Mouse (Mus musculus) adrenal gland, adult (tissue): ENCODE measurements around the gene Spag9.

Experiments
- DNase-seq, 2 experiments: peaks; one replicate each; pipeline ENCODE4 v3.0.0; 2022 to 2023; ENCODE audit warnings: low spot score in 1 of 2; ENCODE audit not compliant: inconsistent age in 2 of 2

Spag9 gene

DNA sequence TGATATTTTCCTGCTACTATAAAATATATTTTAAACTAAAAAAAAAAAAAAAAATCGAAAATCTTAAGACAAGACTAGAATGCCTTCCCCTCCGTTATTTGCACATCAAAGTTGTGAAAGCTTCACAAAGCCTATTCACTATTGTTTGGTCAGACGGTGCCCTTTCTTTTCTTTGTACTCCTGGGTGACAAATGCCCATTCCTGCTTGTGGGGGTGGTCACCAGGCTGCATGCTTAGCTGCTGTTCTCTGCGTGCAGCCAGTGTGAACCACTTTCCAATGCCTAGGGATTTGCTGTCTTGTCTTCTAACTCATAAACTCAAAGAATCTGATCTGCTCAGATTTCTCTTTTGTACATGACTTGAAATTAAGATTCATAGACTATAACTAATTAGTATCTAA is 49.1 kb downstream of the Spag9 start:
- no peak for DNase-seq

DNA sequence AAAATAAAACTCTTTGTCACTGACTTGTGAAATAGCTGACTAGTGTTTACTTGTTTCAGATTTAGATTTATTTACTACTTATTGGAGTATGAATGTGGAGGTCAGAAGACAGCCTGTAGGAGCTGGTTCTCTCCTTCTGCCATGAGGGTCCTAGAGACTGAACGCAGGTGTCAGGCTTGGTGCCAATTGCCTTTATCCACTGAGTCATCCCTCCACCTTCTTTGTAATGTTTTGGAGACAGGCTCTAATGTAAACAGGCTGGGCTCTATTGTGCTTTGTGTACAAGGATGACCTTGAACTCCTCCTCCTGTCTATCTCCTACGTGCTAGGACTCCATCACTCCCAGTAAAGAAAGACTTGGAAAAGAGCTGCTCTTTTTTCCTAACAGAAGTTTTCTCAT is 51.4 kb downstream of the Spag9 start:
- no peak for DNase-seq

DNA sequence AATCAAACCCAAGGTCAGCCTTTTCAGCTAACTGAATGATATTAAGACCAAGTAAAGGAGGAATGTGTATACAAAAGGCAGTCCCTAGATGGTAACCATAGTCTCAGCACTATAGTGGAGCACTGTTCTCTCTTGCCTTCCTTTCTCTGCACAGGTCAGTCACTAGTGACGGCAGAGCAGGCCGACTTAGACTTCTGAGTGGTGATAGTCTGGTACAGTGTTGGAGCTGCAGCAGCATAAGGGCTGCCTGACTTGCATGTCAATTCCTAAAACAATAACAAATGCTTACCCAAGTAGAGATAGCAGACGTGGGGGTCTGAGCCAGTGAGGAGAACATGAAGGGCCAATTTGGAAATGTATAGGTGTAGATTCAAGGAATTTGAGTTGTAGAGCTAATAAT is 58.3 kb downstream of the Spag9 start:
- DNase-seq, result no peak

DNA sequence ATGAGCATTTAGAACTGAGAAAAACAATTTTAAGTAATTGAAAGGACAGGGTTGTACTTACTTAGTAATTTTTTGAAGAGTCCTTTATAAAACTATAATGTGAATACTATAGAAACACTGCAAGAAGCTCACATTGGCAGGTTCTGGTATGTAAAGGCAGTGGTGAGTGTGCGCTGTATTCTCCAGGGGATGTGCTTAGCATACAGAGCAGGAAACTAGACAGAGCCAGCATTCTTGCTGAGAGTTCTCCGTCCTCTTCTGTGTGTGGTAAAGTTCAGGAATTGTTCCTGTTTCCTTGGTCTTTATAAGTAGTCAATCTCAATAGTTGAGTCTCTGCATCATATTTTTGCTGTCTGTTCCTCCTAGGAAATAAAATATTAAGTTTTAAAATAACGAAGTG is 59.0 kb downstream of the Spag9 start:
- no peak for DNase-seq

DNA sequence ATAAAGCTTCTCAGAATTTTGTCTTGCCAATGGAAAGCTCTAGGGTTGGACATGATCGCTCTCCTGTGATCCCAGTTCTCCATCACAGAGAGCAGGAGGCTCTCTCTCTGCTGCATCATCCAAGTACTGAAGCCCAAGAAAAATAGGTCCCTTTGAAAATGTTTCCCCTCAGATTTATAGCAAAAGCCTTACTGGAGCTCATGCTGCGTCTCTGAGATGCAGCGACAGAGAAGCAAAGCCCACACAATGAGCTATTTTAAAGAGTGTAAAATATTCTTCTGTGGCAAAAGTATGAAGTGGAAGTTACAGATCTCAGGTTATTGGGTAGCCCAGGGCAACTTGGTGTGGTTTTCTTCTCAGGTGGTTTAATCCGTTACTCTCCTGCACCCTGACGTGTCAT is 68.0 kb downstream of the Spag9 start:
- no peak for DNase-seq

DNA sequence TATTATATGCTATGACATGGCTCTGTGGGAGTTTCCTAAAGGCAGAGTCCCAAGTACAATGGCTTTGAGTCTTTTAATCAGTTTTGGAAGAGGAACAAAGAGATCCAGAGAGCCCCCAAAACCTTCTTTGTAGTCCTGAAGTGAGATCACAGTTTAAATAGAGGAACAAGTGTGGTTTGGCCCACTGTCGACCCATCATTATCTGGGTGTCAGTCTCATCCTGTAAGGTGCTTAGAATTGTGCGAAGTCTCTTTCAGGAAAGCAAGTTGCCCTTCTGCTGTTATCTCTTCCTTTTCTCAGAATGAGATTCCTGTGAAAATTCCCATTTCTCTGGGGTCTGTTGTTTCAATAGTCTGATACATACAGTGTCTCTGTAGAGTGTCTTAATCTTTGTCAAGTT is 74.6 kb downstream of the Spag9 start:
- DNase-seq, result no peak

DNA sequence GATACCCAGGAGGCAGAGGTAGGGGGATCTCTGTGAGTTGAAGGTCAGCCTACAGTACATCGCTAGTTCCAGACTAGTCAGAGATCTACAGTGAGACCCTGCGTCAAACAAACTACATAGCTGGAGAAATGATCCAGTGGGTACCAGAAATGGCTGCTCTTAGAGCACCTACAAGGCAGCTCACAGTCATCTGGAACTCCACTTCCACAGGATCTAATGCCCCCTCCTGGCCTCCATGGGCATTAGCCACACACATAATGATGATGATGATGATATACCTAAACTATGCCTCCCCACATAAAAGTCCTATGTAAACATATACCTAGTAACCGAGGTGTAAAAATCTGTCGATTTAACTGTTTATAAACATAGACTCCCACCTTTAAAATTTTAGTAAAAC is 77.4 kb downstream of the Spag9 start:
- DNase-seq, result peak in 1 of 2 experiments; percentile 41

DNA sequence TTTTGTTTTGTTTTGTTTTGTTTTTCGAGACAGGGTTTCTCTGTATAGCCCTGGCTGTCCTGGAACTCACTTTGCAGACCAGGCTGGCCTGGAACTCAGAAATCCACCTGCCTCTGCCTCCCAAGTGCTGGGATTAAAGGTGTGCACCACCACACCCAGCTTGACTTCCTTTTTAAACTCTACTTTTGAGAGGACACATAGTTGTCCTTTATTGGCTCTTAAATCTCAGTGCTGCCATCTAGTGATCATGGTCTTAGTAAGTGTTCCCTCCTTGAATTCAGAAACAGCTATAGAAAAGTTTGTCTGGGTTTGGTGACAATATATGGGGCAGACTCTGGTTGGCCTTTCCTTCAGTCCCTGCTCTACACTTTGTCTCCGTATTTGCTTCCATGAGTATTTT is 91.1 kb downstream of the Spag9 start:
- peak in 1 of 2 experiments; percentile 79 for DNase-seq

DNA sequence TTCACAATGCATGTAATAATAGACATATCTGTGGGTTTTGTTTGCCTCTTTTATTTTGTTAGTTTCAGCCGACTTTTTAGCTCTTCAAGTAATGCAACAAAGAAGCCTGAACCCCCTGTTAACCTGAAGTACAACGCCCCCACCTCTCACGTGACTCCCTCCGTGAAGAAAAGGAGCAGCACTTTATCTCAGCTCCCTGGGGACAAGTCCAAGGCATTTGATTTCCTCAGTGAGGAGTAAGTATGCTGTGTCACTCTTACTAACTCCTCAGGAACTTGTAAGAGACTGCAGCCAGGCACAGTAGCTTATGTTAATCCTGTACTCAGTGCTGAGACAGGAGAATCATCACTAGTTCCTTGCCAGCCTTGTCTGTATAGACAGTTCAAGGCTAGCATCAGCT is 94.6 kb downstream of the Spag9 start:
- no peak for DNase-seq

DNA sequence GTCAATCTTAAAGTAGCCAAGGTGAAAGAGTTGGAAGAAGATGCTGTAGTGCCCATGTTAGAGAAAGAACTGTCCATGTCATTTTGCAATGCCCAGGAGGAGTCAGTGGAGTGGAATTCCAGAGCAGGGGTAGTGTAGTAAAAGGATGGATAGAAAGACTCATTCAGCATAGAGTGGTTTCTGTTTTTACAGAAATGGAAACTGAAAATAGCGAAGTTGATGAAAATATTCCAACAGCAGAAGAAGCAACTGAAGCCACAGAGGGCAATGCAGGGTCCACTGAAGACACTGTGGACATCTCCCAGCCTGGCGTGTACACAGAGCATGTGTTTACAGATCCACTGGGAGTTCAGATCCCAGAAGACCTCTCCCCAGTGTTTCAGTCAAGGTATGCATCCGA is 101.6 kb downstream of the Spag9 start:
- DNase-seq, result no peak

DNA sequence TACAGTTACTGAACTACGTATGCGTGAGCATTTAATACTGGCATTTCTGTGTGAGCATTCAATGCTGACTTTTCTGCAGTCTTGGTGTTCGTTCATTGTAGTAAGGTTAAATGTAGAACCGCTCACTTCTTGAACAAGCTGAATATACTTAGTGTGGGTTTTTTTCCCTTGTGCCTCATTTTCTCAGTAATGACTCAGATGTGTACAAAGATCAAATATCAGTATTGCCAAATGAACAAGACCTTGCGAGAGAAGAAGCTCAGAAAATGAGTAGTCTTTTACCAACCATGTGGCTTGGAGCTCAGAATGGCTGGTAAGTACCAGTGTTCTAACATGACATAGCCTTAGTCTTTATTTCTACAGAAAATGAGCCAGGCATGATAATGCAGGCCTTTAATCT is 102.9 kb downstream of the Spag9 start:
- DNase-seq, result peak in 1 of 2 experiments; percentile 36

DNA sequence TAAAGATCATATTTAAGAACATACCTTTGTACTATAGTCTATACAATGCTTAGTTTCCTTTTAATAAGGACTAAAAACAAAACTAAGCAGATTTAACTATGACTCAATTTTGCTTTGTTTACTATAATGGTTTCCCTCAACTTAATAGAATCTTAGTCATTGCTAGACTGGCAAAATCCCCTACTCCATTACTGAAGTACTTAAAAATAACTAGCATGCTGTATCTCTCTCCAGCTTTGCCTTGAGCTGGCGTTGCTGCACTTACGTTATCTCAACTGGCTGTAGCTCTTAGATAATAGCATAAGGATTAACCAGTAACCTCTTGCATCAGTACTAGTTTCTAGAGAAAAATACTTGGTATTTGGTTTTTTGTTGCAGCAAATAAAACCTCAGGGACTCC is 117.9 kb downstream of the Spag9 start:
- DNase-seq, result no peak

DNA sequence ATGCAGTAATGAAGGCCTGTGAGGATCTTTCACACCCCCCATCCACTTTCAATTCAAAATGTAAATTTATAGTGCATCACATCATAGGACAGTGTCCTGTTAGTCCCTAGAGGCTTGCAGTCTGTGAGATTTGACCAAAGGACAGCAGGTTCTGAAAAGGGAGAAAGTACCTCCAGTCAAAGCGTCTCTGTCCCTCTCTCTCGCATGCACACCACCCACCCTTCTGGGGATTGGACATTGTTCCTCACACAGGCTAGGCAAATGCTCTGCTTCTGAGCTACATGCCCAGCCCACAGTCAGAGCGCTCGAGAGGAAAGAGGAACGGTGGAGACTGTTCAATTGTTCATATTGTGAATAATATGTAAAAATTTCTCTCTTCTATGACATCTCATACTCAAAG is 119.5 kb downstream of the Spag9 start:
- no peak for DNase-seq

DNA sequence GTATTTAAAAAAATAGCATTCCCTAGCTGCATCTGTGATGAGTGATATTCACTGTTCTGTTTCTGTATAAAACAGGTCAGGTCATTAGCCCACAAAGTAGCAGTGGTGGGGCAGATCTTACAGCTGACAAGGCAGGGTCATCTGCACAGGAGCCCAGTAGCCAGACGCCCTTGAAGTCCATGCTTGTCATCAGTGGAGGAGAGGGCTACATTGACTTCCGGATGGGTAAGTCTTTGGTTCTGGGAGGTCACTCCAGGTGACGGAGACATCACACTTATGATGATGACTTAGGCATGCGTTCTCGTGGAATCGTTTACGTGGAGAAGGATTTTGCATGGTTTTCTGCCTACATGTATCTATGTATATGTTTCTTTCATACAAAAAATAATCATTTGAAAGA is 120.8 kb downstream of the Spag9 start:
- DNase-seq, result no peak

DNA sequence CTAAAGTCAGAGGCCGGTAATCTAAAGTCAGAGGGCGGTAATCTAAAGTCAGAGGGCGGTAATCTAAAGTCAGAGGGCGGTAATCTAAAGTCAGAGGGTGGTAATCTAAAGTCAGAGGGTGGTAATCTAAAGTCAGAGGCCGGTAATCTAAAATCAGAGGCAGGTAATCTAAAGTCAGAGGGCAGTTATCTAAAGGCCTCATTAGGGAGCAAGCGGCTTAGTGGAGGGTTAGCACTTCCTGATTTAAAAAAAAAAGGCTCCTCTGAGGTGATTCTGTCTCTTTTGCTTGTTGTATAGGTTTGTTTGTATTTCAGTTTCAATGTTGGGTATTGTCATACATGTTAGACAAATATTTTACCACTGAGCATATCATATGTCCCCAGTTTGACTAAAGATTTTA is 121.9 kb downstream of the Spag9 start:
- no peak for DNase-seq

DNA sequence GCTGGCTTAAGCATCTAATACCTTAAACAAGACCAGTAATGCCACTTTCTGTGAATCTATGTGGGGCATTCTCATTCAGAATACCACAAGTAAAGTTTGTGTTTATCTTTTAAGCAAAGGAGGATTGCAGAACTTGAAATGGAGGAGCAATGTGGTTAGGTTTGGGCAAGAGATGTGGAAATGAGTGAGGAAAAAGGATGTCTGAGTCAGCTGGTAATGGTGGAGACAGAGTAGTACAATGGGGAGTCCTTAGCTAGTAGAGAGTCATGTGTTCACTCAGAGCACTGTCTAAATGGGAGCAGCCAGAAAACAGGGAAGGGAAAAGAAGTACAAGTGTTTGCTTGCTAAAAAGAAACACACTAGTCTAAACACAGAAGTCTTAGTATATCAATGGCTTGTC is 122.7 kb downstream of the Spag9 start:
- no peak for DNase-seq

DNA sequence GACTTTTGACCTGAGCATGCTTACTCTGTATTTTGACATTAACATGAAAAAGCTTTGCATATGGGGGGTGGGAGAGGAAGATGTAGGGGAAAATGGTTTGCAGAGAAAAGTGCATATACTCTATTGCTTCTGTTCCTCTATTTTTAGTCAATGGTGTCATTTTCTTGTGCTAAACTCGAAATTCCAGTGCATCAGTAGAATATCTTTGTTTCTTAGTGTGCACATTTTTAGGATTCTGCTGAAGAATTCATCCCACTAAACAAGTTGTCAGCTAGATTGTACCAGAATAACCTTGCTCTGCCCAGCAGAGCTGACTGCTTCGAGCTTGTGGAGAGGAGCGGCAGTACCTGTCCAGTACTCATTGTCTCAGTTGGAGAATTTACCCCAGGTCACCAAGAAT is 124.8 kb downstream of the Spag9 start:
- DNase-seq, result no peak

DNA sequence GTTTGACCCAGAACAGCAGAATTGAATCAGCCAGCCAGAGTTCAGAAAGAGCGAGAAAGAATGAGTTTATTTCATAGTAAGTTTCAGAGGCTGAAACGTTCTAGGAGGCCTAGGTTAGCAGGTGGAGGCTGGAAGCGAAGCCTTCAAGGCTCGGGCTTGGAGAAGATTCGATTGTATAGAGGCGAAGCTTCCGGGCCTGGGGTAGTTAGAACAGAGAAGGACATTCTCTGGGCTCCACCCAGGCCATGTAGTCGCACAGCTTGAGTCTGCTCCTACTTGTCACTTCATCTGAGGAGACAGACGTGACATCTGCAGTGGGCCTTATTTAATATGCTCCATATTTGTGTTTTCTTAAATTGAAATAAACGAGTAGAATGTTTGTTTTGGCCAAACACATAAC is 125.6 kb downstream of the Spag9 start:
- DNase-seq, result no peak

DNA sequence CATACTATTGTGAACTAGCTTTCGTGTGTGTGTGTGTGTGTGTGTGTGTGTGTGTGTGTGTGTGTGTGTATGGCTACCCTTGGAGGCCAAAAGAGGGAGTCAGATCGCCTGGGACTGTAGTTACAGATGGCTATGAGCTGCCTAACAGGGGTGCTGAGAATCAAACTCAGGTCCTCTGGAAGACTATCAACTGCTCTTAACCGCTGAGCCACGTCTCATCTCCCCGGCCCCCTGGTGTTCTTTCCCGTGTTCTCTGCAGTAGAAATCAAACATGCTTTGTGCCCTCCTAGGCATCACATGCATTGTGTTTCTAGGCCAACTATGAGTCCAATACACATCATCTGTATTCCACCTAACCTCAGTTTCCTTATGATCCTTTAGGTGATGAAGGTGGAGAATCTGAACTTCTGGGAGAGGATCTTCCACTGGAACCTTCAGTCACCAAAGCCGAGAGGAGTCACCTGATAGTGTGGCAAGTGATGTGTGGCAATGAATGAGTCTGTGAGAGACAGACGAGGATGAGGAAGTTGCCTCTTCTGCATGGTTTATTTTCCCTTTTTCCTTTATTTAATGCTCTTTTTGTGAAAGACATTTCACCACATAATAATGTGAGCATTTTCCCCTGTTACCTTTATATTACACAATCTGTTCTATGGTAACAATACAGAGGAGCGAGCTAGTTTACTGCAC is 126.6 kb downstream of the Spag9 start:
- no peak for DNase-seq

DNA sequence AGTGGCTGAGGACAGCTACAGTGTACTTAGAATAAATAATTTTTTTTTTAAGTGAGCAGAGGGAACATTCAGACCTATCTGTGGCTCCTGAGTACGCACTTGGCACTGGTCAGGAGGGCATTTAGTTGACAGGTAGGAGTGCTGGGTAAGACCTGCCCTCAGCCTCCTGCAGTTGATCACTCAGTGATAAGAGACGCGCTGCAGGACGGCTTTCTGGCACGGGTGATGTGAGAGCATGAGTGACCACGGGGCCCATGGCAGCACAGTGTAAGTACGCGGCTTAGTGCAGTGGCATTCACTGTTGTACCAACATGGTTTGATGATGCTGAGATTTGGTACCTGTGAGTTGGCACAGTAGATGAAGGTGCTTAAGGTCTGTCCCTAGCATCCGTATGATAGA is 130.8 kb downstream of the Spag9 start:
- no peak for DNase-seq

DNA sequence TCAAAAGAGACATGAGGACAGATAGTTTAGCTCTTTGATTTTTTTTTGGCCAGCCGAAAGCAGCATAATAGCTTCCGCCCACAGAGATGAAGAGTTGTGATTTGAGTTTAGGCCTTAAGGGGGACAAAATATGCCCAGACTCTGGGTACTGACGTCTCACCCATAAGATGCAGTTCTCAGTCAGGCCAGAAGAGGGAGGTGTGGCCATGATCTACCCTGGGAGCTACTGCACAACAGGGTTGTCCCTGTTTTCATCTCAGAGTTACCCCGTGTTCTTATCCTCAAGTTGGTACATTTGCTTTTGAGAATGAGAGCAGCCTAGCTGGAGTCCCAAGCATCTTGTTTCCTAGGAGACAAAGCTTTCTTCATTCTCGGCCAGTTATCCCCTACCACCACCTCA is 132.1 kb downstream of the Spag9 start:
- peak; percentile 77 to 92 for DNase-seq

DNA sequence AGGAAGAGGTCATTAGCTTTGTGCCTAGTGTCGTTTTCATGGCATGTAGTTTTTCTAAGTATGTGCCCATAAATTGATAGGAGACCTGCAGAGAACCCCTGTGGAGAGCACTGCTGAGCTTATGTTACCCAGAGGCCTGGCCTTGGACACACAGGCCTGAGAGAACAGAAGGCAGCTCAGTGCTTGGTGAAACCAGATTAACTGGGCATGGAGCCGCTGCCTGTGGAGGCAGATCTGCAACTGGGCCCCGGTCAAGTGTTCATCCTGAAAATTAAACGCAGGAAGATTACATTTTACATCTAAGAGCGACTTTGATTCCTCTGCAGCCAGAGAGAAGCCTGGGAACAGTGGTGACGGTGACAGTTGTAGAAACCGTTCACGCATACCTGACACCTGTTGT is 132.6 kb downstream of the Spag9 start:
- peak in 1 of 2 experiments; percentile 40 for DNase-seq

DNA sequence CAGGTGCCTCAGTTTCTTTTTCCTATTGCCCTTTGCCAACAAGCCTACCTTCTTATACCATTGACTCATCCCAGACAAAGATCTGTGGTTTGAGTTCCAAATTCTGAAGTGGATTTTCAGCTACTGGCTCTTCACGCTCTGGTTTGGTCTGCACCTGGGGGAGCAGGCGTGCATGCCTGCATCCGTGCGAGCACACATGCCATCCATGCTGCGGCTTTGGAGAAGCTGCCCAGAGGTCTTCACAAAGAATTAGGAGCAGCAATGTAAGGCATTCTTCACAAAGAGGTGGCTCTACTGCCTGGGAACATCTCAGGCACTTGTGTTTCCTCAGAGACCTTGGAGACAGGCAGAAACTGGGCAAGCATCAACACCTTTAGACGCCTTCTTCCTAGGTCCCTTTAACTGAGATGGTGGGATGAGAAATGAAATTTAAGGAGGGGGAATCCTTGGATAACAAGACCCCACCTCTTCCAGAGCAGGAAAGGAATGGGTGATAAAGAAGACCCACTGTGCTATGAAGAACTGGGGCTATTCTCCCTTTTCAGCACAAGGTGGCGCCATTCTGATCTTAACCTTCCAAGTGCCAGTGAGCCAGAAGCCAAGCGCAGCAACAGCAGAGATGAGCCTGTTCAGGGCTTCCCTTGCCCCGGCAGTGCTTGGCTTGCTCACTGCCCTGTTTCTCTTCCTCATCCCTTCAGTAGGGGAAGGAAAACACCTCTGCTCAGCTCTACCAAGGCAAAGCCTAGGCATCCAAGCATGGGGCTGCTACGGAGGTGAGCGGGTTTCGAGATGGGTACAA is 133.6 kb downstream of the Spag9 start:
- DNase-seq, result peak; percentile 74 to 88
